Mouse (Mus musculus) thymus, postnatal 25 days (tissue): ENCODE measurements at regions not wholly inside any gene's neighbourhood (a gene's known extent, or its start where the extent isn't known, plus 50 kb on each side); places are given as distances from the start of the nearest gene placed in this dataset.
A peak's percentile ranks its signal among the peaks of the same experiment; 100 is the strongest.
"Not testable (repeated sequence)": the region's sequence is repeated elsewhere in the genome, so short reads cannot be mapped to it uniquely, and the experiment has no call there.

Experiments used
- DNase-seq: peaks from one replicate; pipeline ENCODE4 v3.0.0; 2022

GRCm38 (mm10) chr17:66206074-66206473 lies 82.8 kb downstream of the Ddx11 start:
- no peak for DNase-seq

- DNase-seq, result not testable (repeated sequence)
Measured at GRCm38 (mm10) chr17:66207653-66208497, 84.6 kb downstream of the Ddx11 start.

- not testable (repeated sequence) for DNase-seq
Measured at GRCm38 (mm10) chr17:66208803-66209515, 85.6 kb downstream of the Ddx11 start.

- DNase-seq, result no peak
Measured at GRCm38 (mm10) chr17:66211561-66211960, 88.2 kb downstream of the Ddx11 start.

GRCm38 (mm10) chr17:66212616-66213015 lies 89.3 kb downstream of the Ddx11 start:
- no peak for DNase-seq

- DNase-seq, result no peak
Measured at GRCm38 (mm10) chr17:66218321-66218720, 95.0 kb downstream of the Ddx11 start.

GRCm38 (mm10) chr17:66219669-66220435 lies 96.5 kb downstream of the Ddx11 start:
- no peak for DNase-seq

GRCm38 (mm10) chr17:66221256-66221655 lies 97.9 kb downstream of the Ddx11 start:
- peak; percentile 38 for DNase-seq

- no peak for DNase-seq
Measured at GRCm38 (mm10) chr17:66223711-66224110, 100.4 kb downstream of the Ddx11 start.

- DNase-seq, result no peak
Measured at GRCm38 (mm10) chr17:66224241-66224640, 100.9 kb downstream of the Ddx11 start.

- DNase-seq, result no peak
Measured at GRCm38 (mm10) chr17:66232391-66232790, 109.1 kb downstream of the Ddx11 start.

GRCm38 (mm10) chr17:66232891-66233421 lies 109.6 kb downstream of the Ddx11 start:
- no peak for DNase-seq

- no peak for DNase-seq
Measured at GRCm38 (mm10) chr17:66233451-66233951, 110.2 kb downstream of the Ddx11 start.

- DNase-seq, result no peak
Measured at GRCm38 (mm10) chr17:66234432-66234831, 111.1 kb downstream of the Ddx11 start.

- peak; percentile 77 for DNase-seq
Measured at GRCm38 (mm10) chr17:66235096-66235805, 111.9 kb downstream of the Ddx11 start.

GRCm38 (mm10) chr17:66235806-66236335 lies 112.6 kb downstream of the Ddx11 start:
- DNase-seq, result no peak

- no peak for DNase-seq
Measured at GRCm38 (mm10) chr17:66241868-66242622, 118.7 kb downstream of the Ddx11 start.

- no peak for DNase-seq
Measured at GRCm38 (mm10) chr17:66244183-66244582, 120.9 kb downstream of the Ddx11 start.

- DNase-seq, result no peak
Measured at GRCm38 (mm10) chr17:66246031-66246534, 122.8 kb downstream of the Ddx11 start.

- DNase-seq, result no peak
Measured at GRCm38 (mm10) chr17:66251495-66251894, 128.2 kb downstream of the Ddx11 start.

- DNase-seq, result no peak
Measured at GRCm38 (mm10) chr17:66252926-66253325, 129.6 kb downstream of the Ddx11 start.
